Mouse (Mus musculus): ENCODE data around the gene Espn. TPM values are rescaled to one million over a fixed set of nuclear protein-coding genes. Genes with fewer than 3 reads are reported as not detected.

Gene Espn
- polyA plus RNA-seq, 1 experiment from 2014 or later = 11.5 TPM

GRCm38 (mm10) chr4:152092751-152093293 lies 59.3 kb downstream of the Espn start:
- H3K27ac ChIP-seq (ENCODE audit: low read depth) = peak overlapping the region; percentile 16; the same call in 1 of the 2 replicates

GRCm38 (mm10) chr4:152090191-152090590 lies 62.0 kb downstream of the Espn start:
- no peaks in the 10 kb centered on the region for H3K27me3 ChIP-seq (ENCODE audit: insufficient read depth, low read length)
- DNase-seq (no peak), ATAC-seq (ENCODE audit: insufficient read depth) (no peak)
- no peaks in the 10 kb centered on the region for H3K9me3 ChIP-seq (ENCODE audit: low read depth, low read length)
- no peak for TF ChIP-seq CTCF (IDR thresholded peaks at IDR 0.05; ENCODE audit: low read depth)
- H3K9ac ChIP-seq = no peak overlapping the region
- 79% methylated on average over 9 of the region's 9 CpGs for WGBS
- no peak overlapping the region for H3K4me2 ChIP-seq
- peaks cover 4% of the 10 kb centered on the region; the same call in 1 of the 2 replicates for H3K36me3 ChIP-seq (ENCODE audit: insufficient read depth)
- no peak overlapping the region for H3K4me3 ChIP-seq (ENCODE audit: low read depth, low read length)
- no peak overlapping the region for H3K27ac ChIP-seq (ENCODE audit: low read depth)
- H3K4me1 ChIP-seq (ENCODE audit: insufficient read depth) = peaks cover 12% of the 10 kb centered on the region; the same call in 1 of the 2 replicates

More at GRCm38 (mm10) chr4:152092751-152093293, 59.3 kb downstream of the Espn start:
- WGBS = 60% methylated on average over 8 of the region's 8 CpGs
- Histone ChIP-seq H3K4me2 (no peak overlapping the region; the same call in 1 of the 2 replicates), H3K36me3 (ENCODE audit: insufficient read depth) (peaks cover 4% of the 10 kb centered on the region; the same call in 1 of the 2 replicates), H3K4me1 (ENCODE audit: insufficient read depth) (peaks cover 7% of the 10 kb centered on the region; the same call in 1 of the 2 replicates), H3K27me3 (ENCODE audit: insufficient read depth, low read length) (no peaks in the 10 kb centered on the region), H3K9me3 (ENCODE audit: low read depth, low read length) (no peaks in the 10 kb centered on the region), H3K4me3 (ENCODE audit: low read depth, low read length) (no peak overlapping the region), H3K9ac (no peak overlapping the region)
- ATAC-seq (ENCODE audit: insufficient read depth) (no peak), DNase-seq (no peak)
- no peak for TF ChIP-seq CTCF (IDR thresholded peaks at IDR 0.05; ENCODE audit: low read depth)

- Histone ChIP-seq H3K4me2 (peak overlapping the region; percentile 80), H3K27ac (ENCODE audit: low read depth) (no peak overlapping the region), H3K4me3 (ENCODE audit: low read depth, low read length) (no peak overlapping the region; the same call in 1 of the 2 replicates), H3K9ac (no peak overlapping the region; the same call in 1 of the 2 replicates), H3K36me3 (ENCODE audit: insufficient read depth) (0 out of 2 replicates have a peak, but pooled peaks cover 4% of the 10 kb centered on the region), H3K27me3 (ENCODE audit: insufficient read depth, low read length) (no peaks in the 10 kb centered on the region), H3K9me3 (ENCODE audit: low read depth, low read length) (no peaks in the 10 kb centered on the region), H3K4me1 (ENCODE audit: insufficient read depth) (peaks cover 12% of the 10 kb centered on the region; the same call in 1 of the 2 replicates)
- no peak for ATAC-seq (ENCODE audit: insufficient read depth)
- no peak for TF ChIP-seq CTCF (IDR thresholded peaks at IDR 0.05; ENCODE audit: low read depth)
- DNase-seq = no peak
- WGBS = 52% methylated on average over 8 of the region's 8 CpGs
Observed at GRCm38 (mm10) chr4:152088556-152089120, 63.5 kb downstream of the Espn start.

- DNase-seq (no peak), ATAC-seq (ENCODE audit: insufficient read depth) (no peak)
- 32% methylated on average over 4 of the region's 4 CpGs for WGBS
- Histone ChIP-seq H3K9ac (no peak overlapping the region; the same call in 1 of the 2 replicates), H3K27me3 (ENCODE audit: insufficient read depth, low read length) (no peaks in the 10 kb centered on the region), H3K36me3 (ENCODE audit: insufficient read depth) (0 out of 2 replicates have a peak, but pooled peaks cover 4% of the 10 kb centered on the region), H3K4me2 (peak overlapping the region; percentile 80), H3K9me3 (ENCODE audit: low read depth, low read length) (no peaks in the 10 kb centered on the region), H3K4me1 (ENCODE audit: insufficient read depth) (peaks cover 12% of the 10 kb centered on the region; the same call in 1 of the 2 replicates), H3K27ac (ENCODE audit: low read depth) (no peak overlapping the region), H3K4me3 (ENCODE audit: low read depth, low read length) (peak overlapping the region; percentile 81; the same call in 1 of the 2 replicates)
- TF ChIP-seq CTCF (IDR thresholded peaks at IDR 0.05; ENCODE audit: low read depth) = no peak
Observed at GRCm38 (mm10) chr4:152088133-152088532, 64.0 kb downstream of the Espn start.

GRCm38 (mm10) chr4:152087211-152088081 lies 64.7 kb downstream of the Espn start:
- peaks cover 12% of the 10 kb centered on the region; the same call in 1 of the 2 replicates for H3K4me1 ChIP-seq (ENCODE audit: insufficient read depth)
- H3K36me3 ChIP-seq (ENCODE audit: insufficient read depth) = 0 out of 2 replicates have a peak, but pooled peaks cover 4% of the 10 kb centered on the region
- no peaks in the 10 kb centered on the region for H3K9me3 ChIP-seq (ENCODE audit: low read depth, low read length)
- H3K4me3 ChIP-seq (ENCODE audit: low read depth, low read length) = peak overlapping the region; percentile 81
- H3K9ac ChIP-seq = peak overlapping the region; percentile 75
- 0 out of 2 replicates have a peak overlapping the region, but pooled peaks have one; percentile 42 for H3K27ac ChIP-seq (ENCODE audit: low read depth)
- ATAC-seq (ENCODE audit: insufficient read depth) (peak; percentile 19), DNase-seq (no peak)
- H3K27me3 ChIP-seq (ENCODE audit: insufficient read depth, low read length) = no peaks in the 10 kb centered on the region
- no peak for TF ChIP-seq CTCF (IDR thresholded peaks at IDR 0.05; ENCODE audit: low read depth)
- 5% methylated on average over 12 of the region's 12 CpGs for WGBS
- H3K4me2 ChIP-seq = peak overlapping the region; percentile 80

- peak overlapping the region; percentile 75 for H3K9ac ChIP-seq
- DNase-seq = peak; percentile 71
- peak; percentile 88 for ATAC-seq (ENCODE audit: insufficient read depth)
- under 1% methylated on average over 59 of the region's 92 CpGs for WGBS
- TF ChIP-seq CTCF (IDR thresholded peaks at IDR 0.05; ENCODE audit: low read depth) = no peak
- peak overlapping the region; percentile 80 for H3K4me2 ChIP-seq
- peak overlapping the region; percentile 42; the same call in 1 of the 2 replicates for H3K27ac ChIP-seq (ENCODE audit: low read depth)
- no peaks in the 10 kb centered on the region for H3K27me3 ChIP-seq (ENCODE audit: insufficient read depth, low read length)
- no peaks in the 10 kb centered on the region for H3K9me3 ChIP-seq (ENCODE audit: low read depth, low read length)
- H3K4me1 ChIP-seq (ENCODE audit: insufficient read depth) = peaks cover 12% of the 10 kb centered on the region; the same call in 1 of the 2 replicates
- 0 out of 2 replicates have a peak, but pooled peaks cover 4% of the 10 kb centered on the region for H3K36me3 ChIP-seq (ENCODE audit: insufficient read depth)
- peak overlapping the region; percentile 81 for H3K4me3 ChIP-seq (ENCODE audit: low read depth, low read length)
Observed at GRCm38 (mm10) chr4:152086505-152087210, 65.5 kb downstream of the Espn start.

Data from lung, embryonic 14.5 days (tissue).